Mouse (Mus musculus): ENCODE data around the gene Rfc4.

Gene Rfc4

GRCm38 (mm10) chr16:23127673-23128375 lies at the start of gene Rfc4:
TSS of gene Rfc4 (minus strand) at chr16:23127737.
- peak; percentile 82 to 89 for DNase-seq (ENCODE audit: low spot score in 2 of 2)

GRCm38 (mm10) chr16:23175956-23176355 lies 48.4 kb upstream of the Rfc4 start:
- DNase-seq (ENCODE audit: low spot score in 2 of 2) = no peak

GRCm38 (mm10) chr16:23174855-23175254 lies 47.3 kb upstream of the Rfc4 start:
- no peak for DNase-seq (ENCODE audit: low spot score in 2 of 2)

- no peak for DNase-seq (ENCODE audit: low spot score in 2 of 2)
These were observed 46.4 kb upstream of the Rfc4 start for GRCm38 (mm10) chr16:23173904-23174303.

GRCm38 (mm10) chr16:23170813-23171212 lies 43.3 kb upstream of the Rfc4 start:
- DNase-seq (ENCODE audit: low spot score in 2 of 2) = no peak

- no peak for DNase-seq (ENCODE audit: low spot score in 2 of 2)
These were observed 39.5 kb upstream of the Rfc4 start for GRCm38 (mm10) chr16:23167079-23167478.

- no peak for DNase-seq (ENCODE audit: low spot score in 2 of 2)
These were observed 39.1 kb upstream of the Rfc4 start for GRCm38 (mm10) chr16:23166646-23167045.

- no peak for DNase-seq (ENCODE audit: low spot score in 2 of 2)
These were observed 37.9 kb upstream of the Rfc4 start for GRCm38 (mm10) chr16:23165441-23165840.

GRCm38 (mm10) chr16:23164443-23164842 lies 36.9 kb upstream of the Rfc4 start:
- DNase-seq (ENCODE audit: low spot score in 2 of 2) = no peak

- DNase-seq (ENCODE audit: low spot score in 2 of 2) = no peak
These were observed 34.6 kb upstream of the Rfc4 start for GRCm38 (mm10) chr16:23162116-23162515.

GRCm38 (mm10) chr16:23159749-23160148 lies 32.2 kb upstream of the Rfc4 start:
- no peak for DNase-seq (ENCODE audit: low spot score in 2 of 2)

GRCm38 (mm10) chr16:23158957-23159356 lies 31.4 kb upstream of the Rfc4 start:
- no peak for DNase-seq (ENCODE audit: low spot score in 2 of 2)

GRCm38 (mm10) chr16:23158292-23158691 lies 30.8 kb upstream of the Rfc4 start:
- no peak for DNase-seq (ENCODE audit: low spot score in 2 of 2)

- no peak for DNase-seq (ENCODE audit: low spot score in 2 of 2)
These were observed 29.5 kb upstream of the Rfc4 start for GRCm38 (mm10) chr16:23157013-23157412.

GRCm38 (mm10) chr16:23154261-23154660 lies 26.7 kb upstream of the Rfc4 start:
- DNase-seq (ENCODE audit: low spot score in 2 of 2) = no peak

- DNase-seq (ENCODE audit: low spot score in 2 of 2) = peak in 1 of 2 experiments; percentile 12
These were observed 23.9 kb upstream of the Rfc4 start for GRCm38 (mm10) chr16:23151423-23151822.

GRCm38 (mm10) chr16:23149396-23149795 lies 21.9 kb upstream of the Rfc4 start:
- no peak for DNase-seq (ENCODE audit: low spot score in 2 of 2)

GRCm38 (mm10) chr16:23148936-23149335 lies 21.4 kb upstream of the Rfc4 start:
- no peak for DNase-seq (ENCODE audit: low spot score in 2 of 2)

- DNase-seq (ENCODE audit: low spot score in 2 of 2) = no peak
These were observed 18.7 kb upstream of the Rfc4 start, which contains the start of gene Adipoq for GRCm38 (mm10) chr16:23146280-23146679. TSS of gene Adipoq (plus strand) at chr16:23146536.

GRCm38 (mm10) chr16:23145211-23145610 lies 17.7 kb upstream of the Rfc4 start:
- DNase-seq (ENCODE audit: low spot score in 2 of 2) = no peak

- no peak for DNase-seq (ENCODE audit: low spot score in 2 of 2)
These were observed 16.8 kb upstream of the Rfc4 start for GRCm38 (mm10) chr16:23144326-23144725.

- no peak for DNase-seq (ENCODE audit: low spot score in 2 of 2)
These were observed 13.4 kb upstream of the Rfc4 start for GRCm38 (mm10) chr16:23140911-23141310.

- no peak for DNase-seq (ENCODE audit: low spot score in 2 of 2)
These were observed 9.0 kb upstream of the Rfc4 start for GRCm38 (mm10) chr16:23136406-23136970.

Measured in spleen, postnatal 14 days (tissue).